9 mouse cellular contexts compared by ENCODE assay signal in genomic region chr12:112810092-112810885, GRCm38 (mm10). TPM values are rescaled to one million over a fixed set of nuclear protein-coding genes. Genes with fewer than 3 reads are reported as not detected.
A peak's percentile ranks its signal among the peaks of the same experiment; 100 is the strongest.
DNase-seq lines count a peak whose midpoint lies in the region; ATAC-seq and TF ChIP-seq lines count a peak whose summit lies in the region.
"Had no signal": no experiment of that assay in that cellular context is flagged by ENCODE, and none has a peak within 500 bp of the region (broad histone marks: within the 10 kb centered on the region; RNA-seq: fewer than 3 reads in every experiment).

No protein-coding gene starts in this region.

- no peak overlapping the region for H3K9ac ChIP-seq in heart, embryonic 15.5 days
- H3K9ac ChIP-seq in limb, embryonic 15.5 days, result no peak overlapping the region

- TF ChIP-seq CTCF in testis, adult 2 months (IDR thresholded peaks at IDR 0.05; ENCODE audit: control insufficient read depth, insufficient read depth, insufficient replicate concordance, low read depth, low read length), result no peak

- H3K27me3 ChIP-seq in heart, embryonic 15.5 days, result peaks cover 4% of the 10 kb centered on the region
- H3K27me3 ChIP-seq in testis, adult 2 months (ENCODE audit: control insufficient read depth, insufficient read depth, low read length), result no peaks in the 10 kb centered on the region
- H3K27me3 ChIP-seq in limb, embryonic 15.5 days, result no peaks in the 10 kb centered on the region; the same call in 1 of the 2 replicates

- H3K4me1 ChIP-seq in heart, embryonic 15.5 days (replicated peaks), result peaks cover 41% of the 10 kb centered on the region
- H3K4me1 ChIP-seq in testis, adult 2 months (ENCODE audit: control insufficient read depth, insufficient read depth, low read length), result peaks cover 12% of the 10 kb centered on the region
- H3K4me1 ChIP-seq in limb, embryonic 15.5 days, result peaks cover 25% of the 10 kb centered on the region

- no peak for ATAC-seq in heart, embryonic 15.5 days (replicated peaks; ENCODE audit: insufficient number of reproducible peaks, insufficient read depth, low FRiP score, low read depth)
- no peak for ATAC-seq in limb, embryonic 15.5 days (ENCODE audit: insufficient number of reproducible peaks, low FRiP score, low TSS enrichment, low read depth)
- no peak for ATAC-seq in granulocyte monocyte progenitor cell, adult 5-6 weeks (replicated peaks; ENCODE audit: poor library complexity, severe bottlenecking)

- intact Hi-C loops in heart, postnatal 10 days (cut with DNase I), result loop anchor here (2.0 kb wide), 1 partner anchor 19 kb away; the partner anchor contains the start of gene Cdca4

- H3K4me3 ChIP-seq in heart, embryonic 15.5 days, result peak overlapping the region; percentile 82
- peak overlapping the region; percentile 90 for H3K4me3 ChIP-seq in testis, adult 2 months (ENCODE audit: control insufficient read depth, low read depth, low read length)
- H3K4me3 ChIP-seq in limb, embryonic 15.5 days, result peak overlapping the region; percentile 73; the same call in 1 of the 2 replicates

- no peak overlapping the region for H3K27ac ChIP-seq in heart, embryonic 15.5 days
- no peak overlapping the region for H3K27ac ChIP-seq in testis, adult 2 months (ENCODE audit: control insufficient read depth, insufficient read depth, low read depth, low read length)
- no peak overlapping the region for H3K27ac ChIP-seq in limb, embryonic 15.5 days

- H3K36me3 ChIP-seq in heart, embryonic 15.5 days, result no peaks in the 10 kb centered on the region
- H3K36me3 ChIP-seq in testis, adult 2 months (ENCODE audit: control insufficient read depth, insufficient read depth, low read length), result no peaks in the 10 kb centered on the region
- H3K36me3 ChIP-seq in limb, embryonic 15.5 days, result peaks cover 21% of the 10 kb centered on the region

- no peaks in the 10 kb centered on the region for H3K9me3 ChIP-seq in heart, embryonic 15.5 days (replicated peaks)
- no peaks in the 10 kb centered on the region for H3K9me3 ChIP-seq in limb, embryonic 15.5 days

- H3K4me2 ChIP-seq in heart, embryonic 15.5 days, result peak overlapping the region; percentile 98
- peak overlapping the region; percentile 98; the same call in 1 of the 2 replicates for H3K4me2 ChIP-seq in limb, embryonic 15.5 days

- no peak for TF ChIP-seq POLR2A in testis, adult 2 months (IDR thresholded peaks at IDR 0.05; ENCODE audit: control insufficient read depth, low read depth, low read length)

- WGBS in heart, embryonic 15.5 days, result 41% methylated on average over 19 of the region's 19 CpGs
- 60% methylated on average over 19 of the region's 19 CpGs for WGBS in limb, embryonic 15.5 days

- no peak for DNase-seq in heart, postnatal 10 days
- no peak for DNase-seq in testis, postnatal 10 days (ENCODE audit: low spot score)
- no peak for DNase-seq in ovary, postnatal 14 days (ENCODE audit: low spot score)
- DNase-seq in left cerebral cortex, adult 18-20 months (ENCODE audit: low spot score in 2 of 2), result no peak
- DNase-seq: cerebellum, adult 2 months had no signal

RNA-seq across cellular contexts. Expression of gene Clba1, which starts 1.6 kb away (rescaled TPM):
- 5.7 and 7.3 TPM in 2 replicates for polyA plus RNA-seq in heart, embryonic 15.5 days (2015; fragmentation: Nextera tagmentation; extraction: Ambion mirVana)
- 1 to 10 TPM; 2.4 to 3.1 TPM for total RNA-seq in heart, postnatal 10 days (2021)
- polyA plus RNA-seq in testis, adult 2 months (2012; rRNA removed), result 77.8 and 87.0 TPM in 2 replicates
- 5.9 and 6.4 TPM in 2 replicates for polyA plus RNA-seq in limb, embryonic 15.5 days (2015; fragmentation: Nextera tagmentation; extraction: Ambion mirVana)
- total RNA-seq in left cerebral cortex, adult 18-20 months (2021), result 10 to 100 TPM; 19.6 to 22.1 TPM
- 1.7 and 2.4 TPM in 2 replicates for total RNA-seq in granulocyte monocyte progenitor cell, adult 5-6 weeks (2014; fragmentation: Nextera tagmentation)
- total RNA-seq in granulocyte monocyte progenitor cell, adult 5-6 weeks (2017), result 0.30 and 1.2 TPM in 2 replicates

RNA-seq across cellular contexts. Expression of gene Ahnak2, which starts 7.8 kb away (rescaled TPM):
- 2.1 and 2.4 TPM in 2 replicates for polyA plus RNA-seq in heart, embryonic 15.5 days (2015; fragmentation: Nextera tagmentation; extraction: Ambion mirVana)
- 10 to 100 TPM; 13.6 to 17.4 TPM for total RNA-seq in heart, postnatal 10 days (2021)
- 1.2 TPM in 2 replicates for polyA plus RNA-seq in testis, adult 2 months (2012; rRNA removed)
- 9.4 and 9.8 TPM in 2 replicates for polyA plus RNA-seq in limb, embryonic 15.5 days (2015; fragmentation: Nextera tagmentation; extraction: Ambion mirVana)
- total RNA-seq in left cerebral cortex, adult 18-20 months (2021), result 1 to 10 TPM; 5.8 to 6.6 TPM
- not detected in 2 replicates for total RNA-seq in granulocyte monocyte progenitor cell, adult 5-6 weeks (2014; fragmentation: Nextera tagmentation)
- total RNA-seq in granulocyte monocyte progenitor cell, adult 5-6 weeks (2017), result not detected in 2 replicates

RNA-seq across cellular contexts. Expression of gene Cdca4, which starts 18.9 kb away (rescaled TPM):
- polyA plus RNA-seq in heart, embryonic 15.5 days (2015; fragmentation: Nextera tagmentation; extraction: Ambion mirVana), result 34.6 and 53.3 TPM in 2 replicates
- total RNA-seq in heart, postnatal 10 days (2021), result 10 to 100 TPM; 13.7 to 16.6 TPM
- polyA plus RNA-seq in testis, adult 2 months (2012; rRNA removed), result 23.7 and 23.9 TPM in 2 replicates
- polyA plus RNA-seq in limb, embryonic 15.5 days (2015; fragmentation: Nextera tagmentation; extraction: Ambion mirVana), result 105 TPM in 2 replicates
- total RNA-seq in left cerebral cortex, adult 18-20 months (2021), result 10 to 100 TPM; 10.8 to 12.9 TPM
- 65.6 and 66.5 TPM in 2 replicates for total RNA-seq in granulocyte monocyte progenitor cell, adult 5-6 weeks (2014; fragmentation: Nextera tagmentation)
- total RNA-seq in granulocyte monocyte progenitor cell, adult 5-6 weeks (2017), result 61.9 and 64.3 TPM in 2 replicates

RNA-seq across cellular contexts. Expression of gene Pld4, which starts 49.8 kb away (rescaled TPM):
- 7.2 and 34.0 TPM in 2 replicates for polyA plus RNA-seq in heart, embryonic 15.5 days (2015; fragmentation: Nextera tagmentation; extraction: Ambion mirVana)
- 1 to 10 TPM; 5.7 to 5.8 TPM for total RNA-seq in heart, postnatal 10 days (2021)
- polyA plus RNA-seq in testis, adult 2 months (2012; rRNA removed), result 4.0 TPM in 2 replicates
- polyA plus RNA-seq in limb, embryonic 15.5 days (2015; fragmentation: Nextera tagmentation; extraction: Ambion mirVana), result 13.1 and 14.5 TPM in 2 replicates
- total RNA-seq in left cerebral cortex, adult 18-20 months (2021), result 1 to 10 TPM; 9.7 to 10.0 TPM
- 39.4 and 92.1 TPM in 2 replicates for total RNA-seq in granulocyte monocyte progenitor cell, adult 5-6 weeks (2014; fragmentation: Nextera tagmentation)
- total RNA-seq in granulocyte monocyte progenitor cell, adult 5-6 weeks (2017), result 21.1 and 25.4 TPM in 2 replicates

RNA-seq across cellular contexts. Expression of gene Gpr132, which starts 57.7 kb away (rescaled TPM):
- polyA plus RNA-seq in heart, embryonic 15.5 days (2015; fragmentation: Nextera tagmentation; extraction: Ambion mirVana), result 0.19 and 2.2 TPM in 2 replicates
- total RNA-seq in heart, postnatal 10 days (2021), result under 1 TPM; 0.17 to 0.19 TPM
- 1.7 and 1.9 TPM in 2 replicates for polyA plus RNA-seq in testis, adult 2 months (2012; rRNA removed)
- polyA plus RNA-seq in limb, embryonic 15.5 days (2015; fragmentation: Nextera tagmentation; extraction: Ambion mirVana), result 0.20 and 0.41 TPM in 2 replicates
- under 1 TPM in 1 of 2 experiments, not detected in 1; 0.14 TPM for total RNA-seq in left cerebral cortex, adult 18-20 months (2021)
- total RNA-seq in granulocyte monocyte progenitor cell, adult 5-6 weeks (2014; fragmentation: Nextera tagmentation), result 10.4 and 20.5 TPM in 2 replicates
- 5.8 and 6.2 TPM in 2 replicates for total RNA-seq in granulocyte monocyte progenitor cell, adult 5-6 weeks (2017)

Comparison
In these comparisons a context has a peak if more than half of its experiments do, and no peak if none do; other contexts are left out.
1. RNA of gene Clba1, which starts 1.6 kb away (total RNA-seq): 19.6 to 22.1 TPM in left cerebral cortex, adult 18-20 months; 2.4 to 3.1 TPM in heart, postnatal 10 days and 0.30 to 2.4 TPM in granulocyte monocyte progenitor cell, adult 5-6 weeks; every median in the first group is over 4 times any median in the second.
2. RNA of gene Ahnak2, which starts 7.8 kb away (total RNA-seq): 13.6 to 17.4 TPM in heart, postnatal 10 days and 5.8 to 6.6 TPM in left cerebral cortex, adult 18-20 months; not detected in granulocyte monocyte progenitor cell, adult 5-6 weeks; every median in the first group is over 4 times any median in the second.
3. Peak in every context shown above with its lines, with median percentiles within 50 percentile points of each other: H3K4me3 ChIP-seq.